Mouse (Mus musculus) cerebellum, postnatal 14 days (tissue): ENCODE results near the gene Il17d.

ENCODE experiments used
- DNase-seq, 2 experiments: peaks; one replicate each; pipeline ENCODE4 v3.0.0; 2021; ENCODE audit warnings: mixed read lengths in 2 of 2

The Il17d gene

GRCm38 (mm10) chr14:57524671-57525387, at the start of gene Il17d:
Gene Il17d, plus strand, starts transcription at chr14:57524777.
- DNase-seq = peak; percentile 66 to 67

- no peak for DNase-seq
Measured at GRCm38 (mm10) chr14:57475057-57475456, 49.5 kb upstream of the Il17d start.

GRCm38 (mm10) chr14:57482262-57482661, 42.3 kb upstream of the Il17d start:
- DNase-seq = no peak

- no peak for DNase-seq
Measured at GRCm38 (mm10) chr14:57484183-57484582, 40.4 kb upstream of the Il17d start.

- no peak for DNase-seq
Measured at GRCm38 (mm10) chr14:57489696-57490095, 34.9 kb upstream of the Il17d start.

GRCm38 (mm10) chr14:57493840-57494239, 30.7 kb upstream of the Il17d start:
- DNase-seq = no peak

GRCm38 (mm10) chr14:57503729-57504128, 20.8 kb upstream of the Il17d start:
- DNase-seq = peak; percentile 86 to 92

- DNase-seq = peak in 1 of 2 experiments; percentile 16
Measured at GRCm38 (mm10) chr14:57509554-57509953, 15.0 kb upstream of the Il17d start.

- no peak for DNase-seq
Measured at GRCm38 (mm10) chr14:57515156-57515762, 9.3 kb upstream of the Il17d start.

- no peak for DNase-seq
Measured at GRCm38 (mm10) chr14:57517001-57517400, 7.6 kb upstream of the Il17d start.

- no peak for DNase-seq
Measured at GRCm38 (mm10) chr14:57523762-57524161, 815 bp upstream of the Il17d start.

- peak; percentile 86 to 87 for DNase-seq
Measured at GRCm38 (mm10) chr14:57525388-57526049, 942 bp downstream of the Il17d start.

- peak in 1 of 2 experiments; percentile 24 for DNase-seq
Measured at GRCm38 (mm10) chr14:57526050-57526623, 1.6 kb downstream of the Il17d start.

GRCm38 (mm10) chr14:57527122-57527521, 2.5 kb downstream of the Il17d start:
- DNase-seq = no peak

GRCm38 (mm10) chr14:57527598-57527997, 3.0 kb downstream of the Il17d start:
- no peak for DNase-seq

- peak in 1 of 2 experiments; percentile 33 for DNase-seq
Measured at GRCm38 (mm10) chr14:57529086-57529785, 4.7 kb downstream of the Il17d start.

- DNase-seq = no peak
Measured at GRCm38 (mm10) chr14:57529786-57530515, 5.4 kb downstream of the Il17d start.

GRCm38 (mm10) chr14:57532577-57532976, 8.0 kb downstream of the Il17d start:
- no peak for DNase-seq

GRCm38 (mm10) chr14:57533214-57533613, 8.6 kb downstream of the Il17d start:
- peak; percentile 78 to 84 for DNase-seq

GRCm38 (mm10) chr14:57533841-57534240, 9.3 kb downstream of the Il17d start:
- peak in 1 of 2 experiments; percentile 21 for DNase-seq

- DNase-seq = no peak
Measured at GRCm38 (mm10) chr14:57534346-57534745, 9.8 kb downstream of the Il17d start.

GRCm38 (mm10) chr14:57534961-57535360, 10.4 kb downstream of the Il17d start:
- peak; percentile 49 to 55 for DNase-seq
